Mouse (Mus musculus): ENCODE data around the gene Kdm3a.

DNA sequence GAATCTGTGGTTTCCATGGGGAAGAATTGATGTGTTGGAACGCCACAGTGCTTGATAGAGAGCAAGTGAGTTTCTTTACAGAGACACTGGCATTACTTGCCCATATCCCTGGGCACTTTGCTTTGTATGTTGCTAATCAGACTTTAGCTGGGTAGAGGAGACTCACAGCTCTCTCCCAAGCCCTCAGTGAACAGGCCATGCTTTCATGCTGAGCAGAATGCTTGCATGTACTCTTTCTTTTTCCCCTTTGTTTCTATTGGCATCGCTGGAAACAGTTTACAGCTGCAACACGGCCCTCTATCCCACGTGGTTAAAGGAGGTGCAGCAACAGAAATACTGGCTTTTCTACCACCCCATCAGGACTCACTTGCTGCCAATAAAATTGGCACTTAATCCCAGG lies 49.6 kb downstream of the Kdm3a start:
- no peak for TF ChIP-seq POLR2A (IDR thresholded peaks at IDR 0.05; ENCODE audit: borderline replicate concordance, extremely low read depth, insufficient read depth, insufficient read length, poor library complexity, severe bottlenecking)
- TF ChIP-seq CTCF (IDR thresholded peaks at IDR 0.05; ENCODE audit: borderline replicate concordance, extremely low read depth, insufficient read depth, insufficient read length): no peak
